Mouse (Mus musculus) lung, adult 2 months (tissue): ENCODE measurements around the gene Uhrf2. TPM values are rescaled to one million over a fixed set of nuclear protein-coding genes. Genes with fewer than 3 reads are reported as not detected.

Experiments used
- DNase-seq: peaks from one replicate; pipeline ENCODE4 v3.0.0; 2022
- H3K4me1 ChIP-seq: fragments of 200-500 bp; 2 replicates; pipeline ENCODE4 v1.6.1; 2011; ENCODE audit warnings: low read length; ENCODE audit not compliant: control insufficient read depth, insufficient read depth
- H3K4me3 ChIP-seq: fragments of 200-500 bp; replicated peaks from 2 replicates; pipeline ENCODE3; 2011; ENCODE audit warnings: low read depth, mild to moderate bottlenecking, control low read depth, low read length; ENCODE audit errors: extremely low read depth
- CTCF ChIP-seq: fragments of 200-500 bp; IDR thresholded peaks from 2 replicates; pipeline ENCODE4 v1.5.1; 2011; ENCODE audit warnings: mild to moderate bottlenecking, low read length, control low read depth; ENCODE audit not compliant: insufficient read depth
- POLR2A ChIP-seq: fragments of 200-500 bp; IDR thresholded peaks from 2 replicates; pipeline ENCODE4 v1.6.1; 2011; ENCODE audit warnings: low read depth, mild to moderate bottlenecking, control low read depth, low read length, borderline replicate concordance; ENCODE audit errors: extremely low read depth
- WGBS: fragments of 180-500 bp; shearing (Covaris S2); methylation state at CpG from one replicate; pipeline ENCODE4 v1.1.7; 2018; 5-methylcytosine and 5-hydroxymethylcytosine counted together
- polyA plus RNA-seq: library from polyadenylated mRNA; depleted of rRNA; stranded (reverse); fragments of >200 nt; gene quantifications from 2 replicates; pipeline ENCODE4 v1.2.3, GENCODE M21; 2012

Gene Uhrf2
- polyA plus RNA-seq, 1 experiment: 27.5 TPM

DNA sequence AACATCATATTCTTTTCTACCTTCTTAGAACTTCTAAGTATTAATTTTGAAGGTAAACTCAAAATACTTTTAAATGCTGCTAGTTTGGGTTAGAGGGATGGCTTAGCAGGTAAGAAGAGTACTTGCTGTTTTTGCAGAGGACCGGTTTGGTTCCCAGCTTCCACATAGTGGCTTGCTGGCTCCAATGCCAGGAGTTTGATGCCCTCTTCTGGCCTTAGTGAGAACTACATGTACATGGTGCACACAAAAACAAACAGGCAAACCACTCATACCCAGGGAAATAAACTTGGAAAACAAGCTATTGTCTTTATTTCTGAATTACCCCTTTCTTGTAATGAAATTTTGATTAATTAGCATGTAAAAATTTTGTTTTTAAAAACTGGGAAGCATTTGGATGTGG is 15.5 kb downstream of the Uhrf2 start:
- WGBS: 71% methylated on average over 1 of the region's 1 CpGs
- H3K4me1 ChIP-seq: peaks cover 3% of the 10 kb centered on the region
- TF ChIP-seq CTCF: peak; percentile 33; the same call in 1 of the 2 replicates
- no peak for TF ChIP-seq POLR2A
- no peak for DNase-seq
- H3K4me3 ChIP-seq: no peak overlapping the region

DNA sequence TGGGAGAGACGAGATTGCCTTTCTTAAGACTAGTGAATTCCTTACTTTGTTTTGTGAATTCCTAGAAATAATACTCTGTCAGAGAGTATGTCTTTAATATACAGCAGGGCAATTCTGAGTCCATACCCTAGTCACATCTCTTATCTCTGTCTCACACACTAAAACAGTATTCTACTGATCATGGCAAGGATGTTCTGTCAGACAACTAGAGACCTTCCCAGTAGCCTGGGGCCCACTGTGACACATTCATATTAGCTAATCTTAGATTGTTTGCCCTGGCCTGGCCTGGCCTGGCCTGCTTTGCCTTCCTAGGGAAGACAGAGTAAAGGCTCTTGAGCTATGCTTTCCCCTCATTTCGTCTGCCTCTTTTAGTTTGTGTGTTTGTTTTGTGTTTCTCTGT is 20.3 kb downstream of the Uhrf2 start:
- Histone ChIP-seq H3K4me1 (peaks cover 3% of the 10 kb centered on the region), H3K4me3 (no peak overlapping the region)
- no peak for TF ChIP-seq POLR2A
- DNase-seq: no peak
- 74% methylated on average over 2 of the region's 2 CpGs for WGBS

DNA sequence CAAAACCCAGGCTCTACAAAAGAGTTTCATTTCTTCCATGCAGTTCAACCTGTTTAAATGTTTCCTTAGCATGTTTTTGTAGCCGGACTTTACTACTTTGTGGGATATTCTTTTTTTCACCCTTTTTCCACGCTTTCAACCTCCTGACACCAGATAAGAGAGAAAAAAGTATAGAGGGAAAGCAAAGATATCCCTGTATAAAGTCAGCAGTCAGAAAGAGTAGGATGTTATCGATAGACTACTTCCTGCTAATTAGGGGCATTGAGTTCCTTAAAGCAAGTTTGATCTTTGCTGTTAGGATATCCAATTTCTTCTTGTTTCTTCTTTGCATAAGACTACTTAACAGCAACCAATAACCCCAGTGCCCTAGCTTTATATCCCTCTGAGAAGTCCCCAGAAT is 21.2 kb downstream of the Uhrf2 start:
- TF ChIP-seq CTCF: no peak
- TF ChIP-seq POLR2A: no peak
- 82% methylated on average over 3 of the region's 3 CpGs for WGBS

DNA sequence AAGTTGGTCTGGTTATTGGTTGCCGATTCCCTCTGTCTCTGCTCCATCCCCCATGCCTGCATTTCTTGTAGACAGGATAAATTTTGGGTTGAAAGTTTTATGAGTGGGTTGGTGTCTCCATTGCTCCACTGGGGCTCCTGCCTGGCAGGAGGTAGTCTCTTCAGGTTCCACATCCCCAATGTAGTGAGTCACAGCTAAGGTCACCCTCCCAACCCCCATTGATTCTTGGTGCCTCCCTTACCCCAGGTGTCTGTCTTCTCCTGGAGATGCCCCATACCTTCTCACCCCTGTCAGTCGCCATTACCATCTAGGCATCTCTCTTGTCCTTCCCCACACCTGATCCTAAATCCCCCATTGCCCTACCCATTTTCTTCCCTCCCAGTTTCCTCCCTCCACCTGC is 23.9 kb downstream of the Uhrf2 start:
- DNase-seq: no peak
- TF ChIP-seq CTCF: no peak
- no peak for TF ChIP-seq POLR2A
- Histone ChIP-seq H3K4me1 (peaks cover 3% of the 10 kb centered on the region), H3K4me3 (no peak overlapping the region)
- 95% methylated on average over 2 of the region's 2 CpGs for WGBS

More for the DNA sequence above, 21.2 kb downstream of the Uhrf2 start:
- DNase-seq: no peak
- no peak overlapping the region for H3K4me3 ChIP-seq
- H3K4me1 ChIP-seq: peaks cover 3% of the 10 kb centered on the region

DNA sequence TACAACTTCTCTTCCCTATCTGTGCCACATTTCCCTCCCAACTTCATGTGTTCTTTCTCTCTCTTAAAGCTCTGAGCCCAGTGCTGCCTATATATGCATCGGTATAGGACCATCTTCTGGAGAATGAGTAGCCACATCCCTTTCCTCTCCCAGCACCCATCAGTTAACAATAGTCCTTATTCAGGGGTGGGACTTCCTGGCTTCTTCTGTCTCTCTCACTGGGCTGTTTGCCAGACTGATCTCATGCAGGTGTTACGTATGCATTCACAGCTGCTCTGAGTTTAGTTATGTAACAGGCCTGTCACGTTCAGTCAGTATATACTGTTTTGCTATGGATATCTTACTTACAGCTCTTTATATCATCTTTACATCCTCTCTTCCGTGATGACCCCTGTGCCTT is 35.5 kb downstream of the Uhrf2 start:
- Histone ChIP-seq H3K4me1 (peaks cover 2% of the 10 kb centered on the region; the same call in 1 of the 2 replicates), H3K4me3 (no peak overlapping the region)
- WGBS: 30% methylated on average over 4 of the region's 4 CpGs
- no peak for TF ChIP-seq CTCF
- no peak for TF ChIP-seq POLR2A
- DNase-seq: no peak

DNA sequence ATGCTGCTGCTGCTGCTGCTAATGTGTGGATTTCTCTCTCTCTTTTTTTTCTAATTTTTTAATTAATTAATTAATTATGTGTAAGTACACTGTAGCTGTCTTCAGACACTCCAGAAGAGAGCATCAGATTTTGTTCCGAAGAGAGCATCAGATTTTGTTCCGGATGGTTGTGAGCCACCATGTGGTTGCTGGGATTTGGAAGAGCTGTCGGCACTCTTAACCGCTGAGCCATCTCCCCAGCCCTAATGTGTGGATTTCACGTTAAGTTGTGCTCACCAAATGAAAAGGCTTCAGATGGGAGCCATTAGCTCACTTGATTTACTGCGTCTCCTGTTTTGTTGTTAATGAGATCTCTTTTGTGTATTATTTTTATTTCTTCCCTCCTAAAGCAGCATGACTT is 59.9 kb downstream of the Uhrf2 start:
- WGBS: 94% methylated on average over 6 of the region's 6 CpGs
- Histone ChIP-seq H3K4me1 (no peaks in the 10 kb centered on the region), H3K4me3 (no peak overlapping the region)
- TF ChIP-seq CTCF (no peak), POLR2A (no peak)
- DNase-seq: no peak

DNA sequence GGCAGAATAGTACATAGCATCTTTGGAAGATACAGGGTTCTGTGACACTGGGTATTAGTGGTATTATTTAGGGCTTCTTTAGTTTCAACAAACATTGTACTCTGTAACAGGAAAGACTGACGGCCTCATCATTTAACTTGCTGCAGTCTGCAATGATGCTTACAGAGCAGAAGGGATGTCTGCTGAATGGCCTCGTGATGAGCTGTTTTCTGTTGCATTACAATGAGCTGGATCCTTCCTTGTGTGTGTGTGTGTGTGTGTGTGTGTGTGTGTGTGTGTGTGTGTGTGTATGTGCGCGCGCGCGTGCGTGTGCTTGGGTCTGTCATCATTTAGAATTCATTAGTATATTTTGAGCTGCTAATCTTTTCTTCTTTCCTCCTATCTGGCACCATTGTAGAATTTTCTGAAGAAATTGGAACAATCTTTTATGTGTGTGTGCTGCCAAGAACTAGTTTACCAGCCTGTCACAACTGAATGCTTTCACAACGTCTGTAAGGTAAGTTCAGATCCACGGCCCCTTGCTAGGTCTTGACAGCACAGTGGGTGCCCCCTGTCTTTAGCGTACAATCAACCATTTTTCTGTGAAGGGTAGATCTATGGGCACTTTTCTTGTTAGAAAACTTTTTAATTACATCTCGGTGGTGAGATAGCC is 61.5 kb downstream of the Uhrf2 start:
- no peak for TF ChIP-seq POLR2A
- no peak for TF ChIP-seq CTCF
- no peaks in the 10 kb centered on the region for H3K4me1 ChIP-seq
- WGBS: 88% methylated on average over 12 of the region's 12 CpGs

DNA sequence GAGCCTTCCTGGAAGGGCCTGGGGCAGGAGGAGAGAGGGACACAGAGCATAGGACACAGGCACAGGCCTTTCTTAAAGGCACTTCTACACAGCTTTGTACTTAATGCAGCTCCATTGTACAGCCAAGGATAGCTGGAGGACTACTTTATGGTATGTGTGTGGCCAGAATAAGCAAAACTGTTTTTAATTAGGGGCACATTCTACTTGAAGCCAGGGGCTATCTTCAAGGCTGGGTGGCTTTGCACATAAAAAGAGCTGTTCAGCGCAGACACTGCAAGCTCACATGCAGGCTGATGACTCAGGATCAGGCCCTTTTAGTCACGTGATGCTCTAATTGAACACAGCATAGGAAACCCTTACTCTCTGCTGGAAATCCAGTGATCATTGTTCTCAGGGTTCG is 65.9 kb downstream of the Uhrf2 start:
- no peak overlapping the region for H3K4me3 ChIP-seq
- TF ChIP-seq POLR2A: no peak
- no peak for TF ChIP-seq CTCF
- no peak for DNase-seq
- no peaks in the 10 kb centered on the region for H3K4me1 ChIP-seq
- WGBS: 83% methylated on average over 3 of the region's 3 CpGs

More for the DNA sequence above, 61.5 kb downstream of the Uhrf2 start:
- no peak for DNase-seq
- no peak overlapping the region for H3K4me3 ChIP-seq

DNA sequence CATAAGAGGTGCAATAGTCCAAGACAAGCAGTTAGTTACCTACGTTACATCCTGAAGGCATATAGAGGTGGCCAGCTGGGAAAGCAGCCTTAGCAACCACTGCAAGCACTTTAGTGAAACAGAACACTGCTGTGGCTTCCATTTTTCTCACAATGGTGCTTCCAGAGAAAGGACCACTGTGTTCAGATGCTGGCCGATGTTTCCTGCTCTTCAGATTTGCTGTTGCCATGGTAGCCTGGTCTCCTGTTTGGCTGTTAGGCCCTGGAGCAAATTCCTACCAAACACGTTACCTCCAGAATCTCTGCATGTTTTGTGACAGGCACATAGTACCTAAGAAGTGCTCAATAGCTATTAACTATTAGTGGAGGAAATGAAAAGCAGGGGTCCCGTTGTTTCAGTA is 66.7 kb downstream of the Uhrf2 start:
- TF ChIP-seq CTCF: no peak
- TF ChIP-seq POLR2A: no peak
- WGBS: 81% methylated on average over 4 of the region's 4 CpGs
- H3K4me1 ChIP-seq: no peaks in the 10 kb centered on the region
- no peak overlapping the region for H3K4me3 ChIP-seq
- DNase-seq: no peak

DNA sequence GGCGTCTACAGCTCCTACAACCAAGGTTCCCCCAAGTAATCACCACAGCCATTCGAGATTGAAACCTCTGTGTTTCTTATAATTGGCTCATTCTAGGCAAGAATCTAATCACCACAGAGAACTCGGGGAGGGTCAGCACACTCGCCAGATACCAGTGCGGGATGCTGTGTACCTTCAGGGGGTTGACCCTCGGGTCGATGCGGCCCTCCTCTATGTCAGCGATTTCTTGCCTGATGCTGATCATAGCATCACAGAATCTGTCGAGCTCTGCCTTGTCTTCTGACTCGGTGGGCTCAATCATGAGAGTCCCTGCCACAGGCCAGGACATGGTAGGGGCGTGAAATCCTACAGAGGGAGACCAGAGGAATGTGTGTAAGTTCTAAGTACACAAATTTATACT is 70.3 kb downstream of the Uhrf2 start:
- TF ChIP-seq CTCF (no peak), POLR2A (no peak)
- Histone ChIP-seq H3K4me3 (no peak overlapping the region), H3K4me1 (no peaks in the 10 kb centered on the region)
- no peak for DNase-seq
- WGBS: 94% methylated on average over 12 of the region's 12 CpGs
